Mouse (Mus musculus) urinary bladder, postnatal 14 days (tissue): ENCODE data around the gene Cpsf6.
A peak's percentile ranks its signal among the peaks of the same experiment; 100 is the strongest.
"Not testable (repeated sequence)": the region's sequence is repeated elsewhere in the genome, so short reads cannot be mapped to it uniquely, and the experiment has no call there.

Experiments used
- DNase-seq: peaks from one replicate; pipeline ENCODE4 v3.0.0; 2021; ENCODE audit warnings: low spot score

Cpsf6 gene

DNA sequence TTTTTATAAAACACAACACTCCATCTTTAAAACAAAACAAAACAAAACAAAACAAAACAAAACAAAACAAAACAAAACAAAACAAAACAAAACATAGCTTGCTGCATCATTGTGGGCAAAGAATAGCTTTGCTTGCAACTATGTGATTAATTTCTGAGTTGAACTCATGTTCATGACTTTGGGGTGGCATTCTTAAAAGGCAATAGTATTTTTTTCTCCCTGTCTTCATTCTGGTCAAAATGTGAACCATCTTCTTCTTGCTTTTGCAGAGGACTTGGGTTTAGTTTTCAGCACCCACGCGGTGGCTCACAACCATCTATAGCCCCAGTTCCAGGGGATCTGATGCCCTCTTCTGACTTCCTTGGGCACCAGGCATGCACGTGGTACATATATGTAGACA lies 20.0 kb upstream of the Cpsf6 start:
- no peak for DNase-seq

GRCm38 (mm10) chr10:117399196-117399595 lies 19.4 kb upstream of the Cpsf6 start:
- no peak for DNase-seq

- no peak for DNase-seq
Observed at GRCm38 (mm10) chr10:117398044-117398780, 18.4 kb upstream of the Cpsf6 start.

DNA sequence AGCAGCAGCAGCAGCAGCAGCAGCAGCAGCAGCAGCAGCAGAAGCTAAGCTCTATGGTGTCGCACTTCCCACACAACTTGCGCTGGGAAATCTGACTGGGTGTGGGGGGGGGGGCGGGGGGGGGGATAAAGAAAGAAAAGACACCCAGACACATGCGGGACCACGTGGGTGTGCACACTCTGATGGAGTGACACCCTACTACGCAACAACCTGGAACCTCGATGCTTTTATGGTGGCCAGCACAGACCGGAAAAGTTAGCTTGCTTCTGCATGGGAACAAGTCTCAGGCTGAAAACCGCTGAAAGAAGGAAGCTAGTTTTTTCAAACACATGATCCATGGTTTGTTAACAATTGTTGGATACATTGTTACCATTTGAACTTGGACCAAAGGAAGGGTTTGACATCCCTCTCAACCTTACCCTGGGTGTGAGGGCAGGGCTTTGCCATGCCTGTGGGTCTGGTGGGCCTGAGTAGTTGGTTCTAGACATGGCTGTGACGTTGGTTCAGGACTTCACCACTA lies 17.4 kb upstream of the Cpsf6 start:
- no peak for DNase-seq

GRCm38 (mm10) chr10:117396386-117397048 lies 16.7 kb upstream of the Cpsf6 start:
- DNase-seq: no peak

DNA sequence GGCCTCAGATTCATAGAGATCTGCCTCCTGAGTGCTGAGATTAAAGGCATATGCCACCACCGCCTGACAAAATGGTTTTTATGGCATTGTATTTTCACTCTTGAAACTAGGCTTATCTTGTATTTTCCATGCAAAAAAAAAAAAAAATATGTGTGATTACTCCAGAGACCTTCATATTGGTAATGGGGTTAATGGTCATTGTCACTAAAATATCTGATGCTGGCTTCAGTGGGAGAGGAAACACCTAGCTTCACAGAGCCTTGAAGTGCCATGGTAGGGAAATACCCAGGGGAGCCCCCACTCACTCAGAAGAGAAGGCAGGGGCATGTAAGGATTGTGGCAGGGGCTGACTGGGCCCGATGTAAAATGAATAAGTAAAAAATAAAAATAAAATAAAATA lies 16.0 kb upstream of the Cpsf6 start:
- no peak for DNase-seq

DNA sequence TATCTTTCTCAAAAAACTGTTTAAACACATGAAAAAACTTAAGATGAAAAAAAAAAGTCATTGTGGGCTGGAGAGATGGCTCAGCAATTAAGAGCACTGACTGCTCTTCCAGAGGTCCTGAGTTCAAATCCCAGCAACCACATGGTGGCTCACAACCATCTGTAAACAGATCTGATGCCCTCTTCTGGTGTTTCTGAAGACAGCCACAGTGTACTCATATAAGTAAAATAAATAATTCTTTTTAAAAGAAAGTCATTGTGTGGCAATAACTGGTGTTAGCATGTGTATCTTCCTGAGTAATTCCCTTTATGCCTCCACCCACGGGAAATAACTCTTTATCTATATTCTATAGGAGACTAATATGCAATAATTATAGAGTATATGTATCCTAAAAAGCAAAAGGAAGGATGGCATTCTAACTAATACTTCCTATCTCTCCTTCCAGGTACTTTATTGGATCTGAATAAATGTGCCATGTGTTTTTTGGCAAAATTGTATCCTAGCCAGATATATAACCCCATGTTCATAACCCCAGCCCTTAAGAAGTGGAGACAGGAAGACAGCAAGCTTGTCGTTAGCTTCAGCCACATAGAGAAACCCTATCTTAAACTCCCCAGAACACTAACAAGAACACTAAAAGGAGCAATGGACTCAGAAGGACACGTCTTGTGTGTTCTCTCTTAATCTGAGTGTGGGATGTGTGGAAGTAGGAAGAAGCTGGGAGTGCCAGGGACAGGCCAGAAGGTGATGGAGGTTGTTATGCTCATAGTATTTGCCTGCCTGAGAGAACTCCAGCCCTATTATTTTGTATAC lies 15.1 kb upstream of the Cpsf6 start:
- DNase-seq: no peak

DNA sequence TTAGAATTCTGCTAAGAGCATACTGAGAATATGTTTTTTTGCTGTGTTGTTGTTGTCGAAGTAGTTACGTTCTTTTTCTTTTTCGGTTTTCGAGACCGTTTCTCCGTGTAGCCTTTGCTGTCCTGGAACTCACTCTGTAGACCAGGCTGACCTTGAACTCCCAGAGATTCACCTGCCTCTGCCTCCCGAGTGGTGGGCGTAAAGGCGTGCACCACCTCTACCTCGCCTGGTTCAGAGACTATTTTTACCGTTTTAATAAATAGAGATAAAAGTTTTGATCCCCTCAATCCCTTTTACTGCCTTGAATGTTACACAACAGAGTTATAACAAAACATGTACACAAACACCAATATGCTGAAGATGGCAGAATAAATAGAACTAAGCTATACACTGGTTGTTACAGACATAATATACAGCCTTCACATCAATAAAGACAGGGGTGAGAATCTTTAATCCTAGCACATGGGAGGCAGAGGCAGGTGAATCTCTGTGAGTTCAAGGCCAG lies 14.1 kb upstream of the Cpsf6 start:
- DNase-seq: no peak

GRCm38 (mm10) chr10:117393196-117393890 lies 13.5 kb upstream of the Cpsf6 start:
- peak; percentile 10 for DNase-seq

DNA sequence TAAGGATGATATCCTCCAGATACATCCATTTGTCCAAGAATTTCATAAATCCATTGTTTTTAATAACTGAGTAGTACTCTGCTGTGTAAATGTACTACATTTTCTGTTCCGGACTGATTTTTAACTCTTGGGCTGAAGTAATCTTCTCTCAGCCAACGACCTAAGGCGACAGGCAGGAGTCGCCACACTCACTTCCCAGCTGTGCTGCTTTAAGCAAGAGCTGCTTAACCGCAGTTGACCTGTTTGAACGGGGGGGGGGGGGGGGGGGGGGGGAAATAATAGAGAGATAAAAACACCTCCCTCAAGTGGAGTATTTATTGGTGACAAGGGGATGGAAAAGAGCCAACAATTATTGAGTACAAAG lies 13.0 kb upstream of the Cpsf6 start:
- no peak for DNase-seq

DNA sequence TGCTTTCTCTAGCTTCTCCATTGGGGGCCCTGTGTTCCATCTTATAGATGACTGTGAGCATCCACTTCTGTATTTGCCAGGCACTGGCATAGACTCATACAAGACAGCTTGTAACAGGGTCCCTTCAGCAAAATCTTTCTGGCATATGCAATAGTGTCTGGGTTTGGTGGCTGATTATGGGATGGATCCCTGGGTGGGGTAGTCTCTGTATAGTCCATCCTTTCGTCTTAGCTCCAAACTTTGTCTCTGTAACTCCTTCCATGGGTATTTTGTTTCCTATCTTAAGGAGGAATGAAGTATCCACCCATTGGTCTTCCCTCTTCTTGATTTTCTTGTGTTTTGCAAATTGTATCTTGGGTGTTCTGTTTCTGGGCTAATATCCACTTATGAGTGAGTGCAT lies 12.6 kb upstream of the Cpsf6 start:
- not testable (repeated sequence) for DNase-seq

GRCm38 (mm10) chr10:117391801-117392200 lies 12.0 kb upstream of the Cpsf6 start:
- DNase-seq: no peak

DNA sequence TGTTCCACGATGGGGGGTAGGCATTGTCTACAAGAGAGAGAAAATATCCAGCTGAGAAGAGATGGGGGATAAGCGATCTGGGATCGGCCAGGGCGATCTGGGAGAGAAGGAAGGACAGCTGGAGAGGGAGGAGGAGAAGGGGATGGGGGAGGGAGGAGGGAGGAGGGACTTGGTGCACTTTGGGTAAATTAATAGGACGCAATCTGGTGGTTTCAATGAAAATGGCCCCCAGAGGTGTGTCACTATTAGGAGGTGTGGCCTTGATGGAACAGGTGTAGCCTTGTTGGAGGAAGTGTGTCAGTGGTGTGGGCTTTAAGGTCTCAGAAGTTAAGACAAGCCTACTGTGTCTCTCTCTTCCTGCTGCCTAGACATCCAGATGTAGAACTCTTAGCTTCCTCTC lies 11.2 kb upstream of the Cpsf6 start:
- no peak for DNase-seq

DNA sequence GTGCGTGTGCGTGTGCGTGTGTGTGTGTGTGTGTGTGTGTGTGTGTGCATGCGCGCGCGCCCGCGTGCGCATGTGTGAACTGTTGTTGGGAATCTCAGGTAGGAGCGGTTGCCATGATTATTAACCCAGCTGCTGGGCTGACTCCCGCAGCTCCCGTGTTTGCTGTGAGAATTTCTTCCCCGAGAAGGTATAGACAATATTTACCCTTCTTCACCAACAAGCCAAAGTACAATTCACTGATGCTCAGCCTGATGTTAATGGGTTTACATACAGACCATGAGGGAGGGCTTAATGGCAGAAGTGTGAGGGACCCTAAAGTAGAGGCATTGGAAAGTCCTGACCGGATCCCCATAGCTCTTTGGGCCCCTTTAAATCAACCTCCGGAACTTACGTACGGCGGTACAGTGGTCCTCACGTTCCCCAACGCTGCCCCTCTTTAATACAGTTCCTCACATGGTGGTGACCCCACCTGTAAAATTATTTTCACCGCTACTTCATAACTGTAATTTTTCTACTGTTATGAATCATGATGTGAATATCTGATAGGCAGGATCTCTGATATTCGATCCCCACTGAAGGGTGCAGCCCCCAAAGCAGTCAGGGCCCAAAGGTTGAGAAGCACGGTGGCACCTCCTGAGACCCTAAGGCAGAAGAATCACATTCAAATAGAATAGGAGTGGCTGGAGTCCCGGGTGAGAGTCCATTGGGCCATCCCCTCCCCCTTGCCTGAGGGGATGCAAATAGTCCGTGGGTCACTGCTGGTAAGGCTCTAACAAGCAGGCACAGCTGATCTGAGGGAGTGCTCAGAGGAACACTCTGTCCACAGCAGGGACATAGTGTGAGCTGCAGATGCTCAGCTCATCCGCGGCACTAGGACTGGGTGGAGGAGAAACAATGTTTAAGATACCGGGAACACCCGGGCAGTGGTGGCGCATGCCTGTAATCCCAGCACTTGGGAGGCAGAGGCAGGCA lies 10.4 kb upstream of the Cpsf6 start:
- DNase-seq: no peak

DNA sequence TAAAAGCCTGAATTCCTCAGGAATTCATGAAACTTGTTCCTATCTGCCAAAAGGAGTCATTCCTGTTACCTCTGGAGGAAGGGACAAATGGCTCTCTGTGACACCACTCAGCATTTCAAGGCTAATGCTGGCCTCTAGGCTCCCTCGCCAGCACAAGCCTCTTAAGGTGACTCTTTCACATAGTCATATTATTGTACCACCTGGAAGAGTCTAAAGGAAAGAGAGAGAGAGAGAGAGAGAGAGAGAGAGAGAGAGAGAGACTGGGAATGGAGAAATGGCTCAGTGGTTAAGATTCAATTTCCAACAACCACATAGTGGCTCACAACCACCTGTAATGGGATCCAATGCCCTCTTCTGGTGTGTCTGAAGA lies 9.5 kb upstream of the Cpsf6 start:
- no peak for DNase-seq

DNA sequence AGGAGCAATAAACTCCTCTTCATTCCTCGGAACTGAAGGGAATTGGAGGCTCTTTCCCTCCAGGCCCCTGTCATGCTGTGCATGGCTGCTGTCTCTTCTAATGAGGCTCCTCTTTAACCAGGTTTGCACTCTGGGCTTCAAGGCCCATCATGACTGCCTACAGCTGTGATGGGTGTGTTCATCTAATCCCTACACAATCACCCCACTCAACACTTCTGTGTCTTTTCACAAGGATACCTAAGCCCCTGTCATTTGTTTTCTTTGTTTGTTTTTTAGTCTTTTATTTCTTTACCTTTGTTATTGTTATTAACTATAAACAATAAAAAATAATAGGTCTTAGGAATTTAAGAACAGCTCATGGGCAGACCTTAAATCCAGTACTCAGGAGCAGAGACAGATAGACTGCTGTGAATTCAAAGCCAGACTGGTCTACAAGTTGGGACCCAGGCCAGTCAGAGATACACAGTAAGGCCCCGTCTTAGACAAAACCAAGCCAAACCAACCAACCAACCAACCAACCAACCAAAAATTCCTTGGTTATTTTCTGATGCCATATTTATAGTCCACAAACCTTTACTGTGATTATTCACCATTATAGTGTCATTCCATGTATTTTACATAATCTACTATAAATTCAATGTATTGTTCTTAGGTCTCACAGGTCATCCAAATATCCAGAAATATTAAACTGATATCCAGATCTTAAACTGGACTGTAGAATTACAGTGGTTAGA lies 9.0 kb upstream of the Cpsf6 start:
- DNase-seq: no peak

- DNase-seq: not testable (repeated sequence)
Observed at GRCm38 (mm10) chr10:117387961-117388636, 8.3 kb upstream of the Cpsf6 start.

DNA sequence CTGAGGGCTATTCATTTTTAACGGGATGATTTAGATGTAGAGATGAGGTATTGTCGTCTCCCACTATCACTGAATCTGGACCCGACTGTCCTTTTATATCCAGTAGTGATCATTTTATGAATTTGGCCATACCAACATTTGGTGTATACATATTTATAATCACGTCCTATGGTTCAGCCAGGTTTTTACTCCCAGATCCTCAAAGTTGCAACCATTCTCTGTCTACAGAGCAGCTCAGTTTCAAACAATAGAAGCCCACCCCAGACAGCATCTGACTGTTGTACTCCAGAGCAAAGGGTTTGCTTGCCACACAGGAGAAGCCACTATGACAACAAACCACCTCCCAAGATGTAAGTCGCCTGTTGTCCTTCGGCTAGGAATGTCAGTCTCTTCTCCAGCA lies 7.2 kb upstream of the Cpsf6 start:
- no peak for DNase-seq

- no peak for DNase-seq
Observed at GRCm38 (mm10) chr10:117386261-117386660, 6.4 kb upstream of the Cpsf6 start.

DNA sequence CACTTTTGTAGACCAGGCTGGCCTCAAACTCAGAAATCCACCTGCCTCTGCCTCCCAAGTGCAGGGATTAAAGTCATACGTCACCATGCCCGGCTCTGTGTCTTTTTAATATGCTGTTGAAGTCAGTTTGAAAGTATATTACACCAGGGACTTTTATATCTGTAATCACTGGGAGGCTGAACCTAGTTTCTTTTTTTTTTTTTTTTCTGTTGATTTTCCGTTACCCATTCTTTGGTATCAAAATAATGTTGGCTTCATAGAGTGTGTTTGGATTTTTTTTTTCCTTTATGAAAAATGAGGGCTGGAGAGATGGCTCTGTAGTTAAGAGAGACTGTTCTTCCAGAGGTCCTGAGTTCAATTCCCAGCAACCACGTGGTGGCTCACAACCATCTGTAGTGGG lies 5.6 kb upstream of the Cpsf6 start:
- DNase-seq: no peak
